Mouse (Mus musculus) cortical plate, adult 2 months (tissue): Measurements from ENCODE around the gene Prpf8. TPM values are rescaled to one million over a fixed set of nuclear protein-coding genes. Genes with fewer than 3 reads are reported as not detected.
A peak's percentile ranks its signal among the peaks of the same experiment; 100 is the strongest.

Experiments
- H3K27ac ChIP-seq: fragments of 200-500 bp; 2 replicates; pipeline ENCODE4 v1.5.1; 2012; ENCODE audit warnings: low read length, control low read depth, inconsistent platforms; ENCODE audit not compliant: insufficient read depth
- H3K4me1 ChIP-seq: fragments of 200-500 bp; 2 replicates; pipeline ENCODE4 v1.6.1; 2011; ENCODE audit warnings: low read length; ENCODE audit not compliant: control insufficient read depth, insufficient read depth
- H3K4me3 ChIP-seq: fragments of 200-500 bp; 2 replicates; pipeline ENCODE4 v1.5.1; 2011; ENCODE audit warnings: mild to moderate bottlenecking, low read length, control low read depth; ENCODE audit not compliant: insufficient read depth
- CTCF ChIP-seq: fragments of 200-500 bp; IDR thresholded peaks from 2 replicates; pipeline ENCODE4 v1.5.1; 2011; ENCODE audit warnings: mild to moderate bottlenecking, control low read depth, low read length; ENCODE audit not compliant: insufficient read depth; ENCODE audit errors: extremely low read depth
- POLR2A ChIP-seq: fragments of 200-500 bp; IDR thresholded peaks from 2 replicates; pipeline ENCODE4 v1.6.1; 2011; ENCODE audit warnings: mild to moderate bottlenecking, low read length, control low read depth; ENCODE audit not compliant: insufficient read depth; ENCODE audit errors: extremely low read depth
- polyA plus RNA-seq: library from polyadenylated mRNA; depleted of rRNA; stranded (reverse); fragments of >200 nt; gene quantifications from 2 replicates; pipeline ENCODE4 v1.2.3, GENCODE M21; 2012

Prpf8 gene
- polyA plus RNA-seq, 1 experiment, result 89.2 TPM

DNA sequence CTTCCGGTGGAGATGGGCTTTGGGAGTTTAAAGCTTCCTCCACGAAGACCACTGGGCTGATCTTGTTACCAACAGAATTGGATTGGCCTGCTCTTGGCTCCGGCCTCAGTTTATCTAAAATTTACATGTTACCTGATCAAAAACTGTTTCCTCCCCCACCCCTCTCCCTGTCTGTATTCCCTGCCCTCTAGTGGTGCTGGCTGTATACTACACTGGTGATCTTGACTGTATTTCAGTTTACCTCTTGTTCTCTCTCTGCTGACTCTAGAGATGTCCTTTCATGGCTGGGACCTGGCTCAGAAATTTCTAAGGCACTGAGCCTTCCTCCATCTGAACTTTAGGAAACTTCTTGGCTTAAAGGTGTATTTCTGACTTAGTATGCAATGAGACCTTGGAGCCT is 28.4 kb upstream of the Prpf8 start:
- Histone ChIP-seq H3K4me1 (peaks cover 8% of the 10 kb centered on the region), H3K27ac (0 out of 2 replicates have a peak overlapping the region, but pooled peaks have one; percentile 17)

DNA sequence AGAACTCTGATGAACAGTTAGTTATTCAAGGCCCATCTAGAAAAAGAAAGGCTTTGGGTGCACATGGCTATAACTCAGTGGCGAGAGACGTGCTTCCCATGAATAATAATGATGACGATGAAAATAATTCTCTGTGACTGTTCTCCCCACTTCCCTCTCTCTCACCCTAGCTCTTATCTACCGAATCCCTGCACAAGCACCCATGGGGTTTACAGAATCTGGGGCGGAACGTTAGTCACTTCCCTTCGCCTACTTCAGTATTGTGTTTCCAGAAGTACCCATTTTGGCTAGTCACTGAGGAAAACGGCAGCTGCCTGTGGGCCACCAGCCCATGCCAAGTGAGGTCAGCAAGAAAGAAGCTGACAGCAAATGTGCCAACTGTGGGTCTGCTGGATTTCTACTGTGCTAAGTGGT is 28.0 kb upstream of the Prpf8 start:
- H3K4me1 ChIP-seq, result peaks cover 8% of the 10 kb centered on the region
- TF ChIP-seq POLR2A (no peak), CTCF (no peak)
- peak overlapping the region; percentile 13; the same call in 1 of the 2 replicates for H3K27ac ChIP-seq
- H3K4me3 ChIP-seq, result no peak overlapping the region

More for the DNA sequence above, 28.4 kb upstream of the Prpf8 start:
- no peak for TF ChIP-seq POLR2A
- peak; percentile 71 for TF ChIP-seq CTCF
- no peak overlapping the region for H3K4me3 ChIP-seq

DNA sequence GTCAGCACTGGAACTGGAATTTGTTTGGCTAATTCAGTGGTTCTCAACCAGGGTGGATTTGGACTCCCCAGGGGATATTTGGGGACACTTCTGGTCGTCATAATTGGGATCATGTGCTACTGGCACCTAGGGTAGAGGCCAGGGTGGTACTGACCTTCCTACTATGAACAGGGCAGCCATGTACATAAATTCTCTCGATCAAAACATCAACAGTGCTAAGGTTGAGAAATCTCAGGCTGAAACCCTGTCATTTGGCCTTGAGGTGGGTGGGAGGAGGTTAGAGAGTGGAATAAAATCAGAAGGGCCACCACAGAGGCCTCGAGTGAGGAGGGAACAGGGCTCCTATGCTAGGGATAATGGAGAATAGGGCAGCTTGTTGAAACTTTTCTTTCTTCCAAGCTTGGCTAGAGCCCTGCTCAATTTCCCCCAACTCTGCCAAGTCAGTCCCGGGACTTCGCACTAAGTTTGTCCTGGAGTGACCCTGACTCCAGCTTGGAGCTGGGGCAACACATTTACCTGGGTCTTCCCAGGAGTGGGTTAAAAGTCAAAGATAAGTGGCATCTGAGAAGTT is 27.4 kb upstream of the Prpf8 start:
- Histone ChIP-seq H3K4me1 (peaks cover 8% of the 10 kb centered on the region), H3K4me3 (no peak overlapping the region), H3K27ac (peak overlapping the region; percentile 93)
- no peak for TF ChIP-seq CTCF
- no peak for TF ChIP-seq POLR2A

DNA sequence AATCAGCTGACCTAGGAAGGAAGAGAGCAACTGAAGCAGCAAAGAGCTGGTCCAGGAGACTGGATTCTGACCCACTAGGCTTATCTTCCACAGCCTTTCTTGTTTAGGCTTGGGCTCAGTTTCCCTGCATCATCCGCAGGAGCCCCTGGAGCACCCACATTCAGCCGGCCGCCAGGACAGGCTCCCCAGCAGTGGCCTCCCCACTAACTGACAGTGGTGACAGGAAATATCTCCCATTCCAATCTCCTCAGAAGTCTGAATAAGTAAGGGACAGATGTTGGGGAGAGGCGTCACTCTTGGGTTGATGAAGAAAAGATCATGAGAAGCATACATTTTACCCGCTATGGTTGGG is 26.9 kb upstream of the Prpf8 start:
- Histone ChIP-seq H3K27ac (peak overlapping the region; percentile 93), H3K4me3 (no peak overlapping the region), H3K4me1 (peaks cover 8% of the 10 kb centered on the region)

DNA sequence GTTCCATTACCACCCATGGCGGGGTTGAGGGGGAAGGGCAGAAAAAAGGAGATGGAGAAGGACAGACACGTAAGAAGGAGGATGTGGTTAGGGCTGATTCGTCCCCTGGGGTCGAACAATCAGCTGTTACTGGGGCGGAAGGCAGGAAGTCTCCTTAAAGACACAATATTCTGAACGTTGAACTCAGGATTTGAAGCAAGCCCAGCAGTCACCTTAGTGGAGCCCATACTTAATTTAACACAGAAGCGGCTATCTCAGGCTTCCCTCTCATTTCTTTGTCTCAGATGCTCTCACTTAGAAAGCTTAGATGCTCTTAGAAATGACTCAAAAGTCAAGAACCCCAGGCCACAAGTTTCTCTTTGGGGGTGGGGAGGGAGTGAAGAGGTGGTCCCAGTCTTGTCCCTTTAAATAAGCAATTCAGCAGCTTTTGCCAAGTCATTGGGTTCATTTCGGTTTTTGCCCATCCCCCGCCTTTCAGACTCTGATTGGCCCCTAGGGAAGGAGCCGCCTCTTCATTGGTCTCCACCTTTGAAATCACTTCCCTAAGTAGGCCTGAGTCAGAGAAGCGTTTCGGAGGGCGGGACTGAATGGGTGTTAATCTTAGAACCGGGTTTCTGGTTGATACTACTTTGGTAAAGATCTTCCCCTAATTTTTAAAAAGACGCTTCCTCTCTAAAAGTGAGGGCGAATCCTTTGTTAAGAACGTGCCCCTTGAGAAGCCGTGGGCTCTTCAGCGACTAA is 26.3 kb upstream of the Prpf8 start:
- Histone ChIP-seq H3K4me1 (peaks cover 6% of the 10 kb centered on the region), H3K27ac (peak overlapping the region; percentile 93), H3K4me3 (peak overlapping the region; percentile 28)
- TF ChIP-seq CTCF, result no peak
- TF ChIP-seq POLR2A, result peak; percentile 57; the same call in 1 of the 2 replicates

More for the DNA sequence above, 26.9 kb upstream of the Prpf8 start:
- TF ChIP-seq POLR2A, result no peak
- TF ChIP-seq CTCF, result no peak

DNA sequence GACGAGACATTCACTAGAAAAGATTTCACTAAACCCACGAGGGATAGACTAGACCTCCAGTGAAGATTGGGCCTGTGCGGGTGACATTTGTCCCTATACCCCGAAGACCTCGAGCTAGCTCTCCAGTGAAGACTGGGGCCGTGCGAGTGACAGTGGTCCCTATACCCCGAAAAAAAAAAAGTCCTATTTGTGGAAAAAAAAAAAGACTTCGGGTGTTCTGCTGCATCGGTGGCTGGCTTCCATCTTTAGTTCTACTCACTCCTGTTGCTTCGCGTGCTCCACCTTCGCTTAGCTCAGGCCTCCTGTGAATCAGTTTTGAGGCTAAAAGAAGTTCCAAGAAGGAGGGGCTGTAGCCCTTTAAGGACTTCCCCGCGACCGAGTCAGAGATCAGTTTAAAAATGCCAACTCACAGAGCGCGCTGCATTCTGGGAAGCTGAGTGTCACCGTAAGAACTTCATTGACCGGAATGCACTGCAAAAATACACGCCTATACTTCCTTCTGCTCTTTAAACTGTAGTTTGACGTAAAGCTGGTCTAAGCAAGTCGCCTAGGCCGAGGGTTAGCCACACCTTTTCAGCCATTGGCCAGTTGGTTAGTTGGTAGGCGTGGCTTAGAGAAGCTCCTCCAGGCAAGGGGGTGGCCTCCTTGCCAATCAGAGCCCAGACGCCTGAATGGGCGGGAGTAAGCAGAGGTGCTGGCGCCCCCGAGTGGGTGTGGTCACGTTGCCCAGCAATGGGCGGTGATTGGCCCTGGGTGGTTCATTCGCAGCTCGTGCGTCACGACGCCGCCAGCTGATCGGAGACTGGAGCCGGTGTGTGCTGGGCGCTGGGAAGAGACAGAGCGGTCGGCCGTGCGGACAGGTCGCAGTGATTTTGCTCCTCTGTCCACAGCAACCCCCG is 25.5 kb upstream of the Prpf8 start, which contains the start of gene Tlcd2:
Gene Tlcd2, plus strand, starts transcription at position 872 of the 899 bp plus-strand sequence.
- Histone ChIP-seq H3K4me1 (peaks cover 6% of the 10 kb centered on the region), H3K4me3 (peak within 1 kb of the TSS; percentile 79)
- TF ChIP-seq CTCF (no peak), POLR2A (peak; percentile 98)

DNA sequence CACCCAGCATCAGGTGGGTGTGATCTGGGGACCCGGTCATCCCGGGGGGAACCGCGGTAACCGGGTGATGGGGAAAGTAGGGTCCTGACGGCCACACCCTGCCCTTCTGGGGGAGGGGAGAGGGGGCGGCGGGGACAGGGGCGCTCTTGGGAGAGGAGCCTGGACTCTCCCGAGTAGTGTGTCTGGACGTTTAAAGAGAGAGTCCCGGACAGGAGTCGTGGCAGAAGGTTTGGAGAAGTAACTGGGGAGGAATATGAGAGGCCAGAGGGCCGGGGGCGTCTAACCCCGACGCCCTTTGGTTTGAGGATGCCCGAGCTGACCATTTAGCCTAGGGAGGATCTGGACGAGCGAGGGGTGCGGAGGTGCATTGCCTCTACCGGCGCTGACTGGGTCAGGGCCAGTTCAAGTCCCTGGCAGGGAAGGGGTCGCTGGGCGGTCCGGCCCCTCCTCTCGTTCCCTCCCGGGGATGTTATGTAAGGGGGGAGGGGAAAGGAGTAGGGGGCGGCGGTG is 24.8 kb upstream of the Prpf8 start:
- Histone ChIP-seq H3K4me3 (peak overlapping the region; percentile 79), H3K27ac (peak overlapping the region; percentile 69; the same call in 1 of the 2 replicates), H3K4me1 (peaks cover 6% of the 10 kb centered on the region)
- TF ChIP-seq POLR2A, result no peak
- no peak for TF ChIP-seq CTCF

More for the DNA sequence above, 25.5 kb upstream of the Prpf8 start, which contains the start of gene Tlcd2:
- peak within 1 kb of the TSS; percentile 69 for H3K27ac ChIP-seq

DNA sequence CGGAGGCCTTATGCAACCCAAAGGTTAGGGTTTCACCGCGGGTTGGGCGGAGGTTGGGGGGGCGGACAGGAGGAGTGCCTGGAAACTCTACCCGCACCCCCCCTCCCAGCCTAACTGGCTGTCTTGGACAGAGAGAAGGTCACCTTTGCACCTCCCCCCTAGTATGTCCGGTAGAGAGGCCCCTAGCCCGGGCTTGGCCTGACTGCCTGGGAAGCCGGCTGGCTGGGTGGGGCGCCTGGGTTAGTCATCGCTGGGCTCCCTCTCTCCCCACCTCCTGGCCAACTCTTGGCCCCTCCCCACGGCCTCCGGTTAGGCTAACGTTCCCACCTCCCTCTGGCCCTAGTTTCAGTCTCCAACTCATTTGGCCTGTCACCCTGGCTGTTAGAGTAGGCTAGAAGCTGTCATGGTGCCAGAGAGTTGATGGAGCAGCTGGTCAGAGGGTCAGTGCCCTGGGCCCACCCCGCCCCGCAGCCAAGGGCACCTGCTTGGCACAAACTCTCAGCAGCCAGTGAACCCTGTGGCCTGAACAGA is 24.3 kb upstream of the Prpf8 start:
- TF ChIP-seq CTCF (no peak), POLR2A (no peak)
- Histone ChIP-seq H3K27ac (peak overlapping the region; percentile 36), H3K4me3 (peak overlapping the region; percentile 79), H3K4me1 (peaks cover 6% of the 10 kb centered on the region)
